Mouse (Mus musculus) heart, embryonic 14.5 days (tissue): ENCODE data around the gene Dner. TPM values are rescaled to one million over a fixed set of nuclear protein-coding genes. Genes with fewer than 3 reads are reported as not detected.

ENCODE experiments used
- ATAC-seq: fragments of 200-750 bp; cut with Nextera tagmentation; 2 replicates; pipeline ENCODE4 v1.8.0; 2017; ENCODE audit warnings: low read depth, moderate TSS enrichment; ENCODE audit not compliant: insufficient number of reproducible peaks, insufficient read depth, low FRiP score
- H3K27ac ChIP-seq, 2 experiments: fragments of 200-500 bp in 1 of 2; fragments of 300-500 bp in 1 of 2; sonication (generic) in 1 of 2; replicated peaks in 1 of 2; 2 replicates each; pipeline ENCODE4 v1.5.1; 2012 to 2014; ENCODE audit warnings: low read depth in 2 of 2, low read length in 2 of 2, control low read depth in 1 of 2, mild to moderate bottlenecking in 1 of 2, mixed read lengths in 1 of 2; ENCODE audit not compliant: control insufficient read depth in 1 of 2, insufficient read depth in 1 of 2
- H3K27me3 ChIP-seq: fragments of 300-500 bp; sonication (generic); 2 replicates; pipeline ENCODE4 v1.6.1; 2014; ENCODE audit warnings: mild to moderate bottlenecking, low read length, control low read depth; ENCODE audit not compliant: control insufficient read depth, insufficient read depth
- H3K36me3 ChIP-seq: fragments of 300-500 bp; sonication (generic); 2 replicates; pipeline ENCODE4 v1.6.1; 2014; ENCODE audit warnings: mild to moderate bottlenecking, control low read depth, low read length, mixed read lengths; ENCODE audit not compliant: control insufficient read depth, insufficient read depth
- H3K4me1 ChIP-seq, 2 experiments: fragments of 200-500 bp in 1 of 2; fragments of 300-500 bp in 1 of 2; sonication (generic) in 1 of 2; 2 replicates each; pipeline ENCODE4 v1.6.1; 2012 to 2014; ENCODE audit warnings: low read length in 2 of 2, control low read depth in 1 of 2, mixed read lengths in 1 of 2; ENCODE audit not compliant: control insufficient read depth in 2 of 2, insufficient read depth in 2 of 2
- H3K4me2 ChIP-seq: fragments of 300-500 bp; sonication (generic); 2 replicates; pipeline ENCODE4 v1.6.1; 2014; ENCODE audit warnings: mild to moderate bottlenecking, low read length
- H3K4me3 ChIP-seq, 2 experiments: fragments of 200-500 bp in 1 of 2; fragments of 300-500 bp in 1 of 2; sonication (generic) in 1 of 2; 2 replicates each; pipeline ENCODE4 v1.5.1; 2012 to 2014; ENCODE audit warnings: low read length in 2 of 2, mild to moderate bottlenecking in 2 of 2, control low read depth in 1 of 2, low read depth in 1 of 2, moderate library complexity in 1 of 2; ENCODE audit not compliant: control insufficient read depth in 1 of 2, insufficient read depth in 1 of 2
- H3K9ac ChIP-seq: fragments of 300-500 bp; sonication (generic); 2 replicates; pipeline ENCODE4 v1.6.1; 2014; ENCODE audit warnings: mild to moderate bottlenecking, low read length
- H3K9me3 ChIP-seq: fragments of 300-500 bp; sonication (generic); 2 replicates; pipeline ENCODE4 v1.6.1; 2016; ENCODE audit warnings: low read length, control low read depth; ENCODE audit not compliant: control insufficient read depth
- WGBS: fragments of 180-500 bp; shearing (Covaris S2); extraction: QIAGEN DNeasy Blood & Tissue Kit; methylation state at CpG from one replicate; pipeline ENCODE4 v1.1.7; 2014; 5-methylcytosine and 5-hydroxymethylcytosine counted together
- polyA plus RNA-seq: library from polyadenylated mRNA; unstranded; fragments of >200 nt; fragmentation: Nextera tagmentation; extraction: Ambion mirVana; gene quantifications from 2 replicates; pipeline ENCODE4 v1.2.1, GENCODE M21; 2014

Gene Dner
- polyA plus RNA-seq, 1 experiment from 2014 or later: 0.85 TPM

DNA sequence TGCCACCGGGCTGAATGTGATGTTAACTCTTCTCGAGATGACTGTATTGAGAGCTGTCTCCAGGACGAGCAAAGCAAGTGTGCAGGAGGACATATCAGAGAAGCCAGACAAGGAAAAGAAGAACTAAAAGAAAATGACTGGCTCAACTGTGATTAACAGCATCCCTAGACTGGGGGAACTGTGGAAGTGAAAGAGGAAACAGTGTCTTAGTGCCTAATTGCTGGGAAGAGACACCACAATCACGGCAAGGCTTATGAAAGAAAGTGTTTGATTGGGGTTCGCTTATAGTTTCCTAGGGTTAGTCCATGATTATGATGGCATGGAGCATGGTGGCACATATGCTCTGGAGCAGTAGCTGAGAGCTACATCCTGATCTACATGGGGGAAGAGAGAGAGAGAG, 269.3 kb downstream of the Dner start:
- Histone ChIP-seq H3K9me3 (no peaks in the 10 kb centered on the region), H3K27me3 (no peaks in the 10 kb centered on the region), H3K27ac (no peak overlapping the region), H3K4me2 (no peak overlapping the region), H3K36me3 (no peaks in the 10 kb centered on the region), H3K4me1 (no peaks in the 10 kb centered on the region), H3K9ac (no peak overlapping the region), H3K4me3 (no peak overlapping the region)
- no peak for ATAC-seq
- WGBS: 79% methylated on average over 5 of the region's 5 CpGs

DNA sequence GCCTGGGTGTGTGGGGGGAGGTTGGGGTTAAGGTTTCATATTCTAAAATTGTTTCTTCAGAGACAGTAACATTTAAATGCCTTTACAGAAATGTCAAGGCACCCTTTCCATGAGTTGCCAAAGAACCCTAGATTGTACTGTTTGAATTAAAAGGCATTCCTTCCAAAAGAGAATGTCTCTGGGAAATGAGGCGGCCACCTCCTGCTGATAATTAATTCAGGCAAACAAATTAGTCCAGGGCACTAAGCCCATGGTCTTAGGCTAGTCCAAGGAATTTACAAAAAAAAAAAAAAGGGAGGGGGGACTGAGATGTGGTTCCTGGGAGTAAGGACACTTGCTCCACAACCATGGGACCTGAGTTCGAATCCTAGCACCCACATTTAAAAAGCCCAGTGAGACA, 273.1 kb downstream of the Dner start:
- WGBS: 69% methylated on average over 2 of the region's 2 CpGs
- no peak overlapping the region for H3K4me2 ChIP-seq

GRCm38 (mm10) chr1:84421845-84422244, 274.2 kb downstream of the Dner start:
- peaks cover 2 to 4% of the 10 kb centered on the region in 2 experiments; a peak in 2 of 4 replicates for H3K4me1 ChIP-seq
- H3K9ac ChIP-seq: no peak overlapping the region
- H3K27me3 ChIP-seq: no peaks in the 10 kb centered on the region
- no peak overlapping the region for H3K27ac ChIP-seq
- WGBS: 56% methylated on average over 1 of the region's 1 CpGs
- H3K4me3 ChIP-seq: no peak overlapping the region
- H3K9me3 ChIP-seq: no peaks in the 10 kb centered on the region
- no peaks in the 10 kb centered on the region for H3K36me3 ChIP-seq
- ATAC-seq: no peak
- no peak overlapping the region for H3K4me2 ChIP-seq

More for the DNA sequence above, 273.1 kb downstream of the Dner start:
- Histone ChIP-seq H3K27ac (no peak overlapping the region), H3K27me3 (no peaks in the 10 kb centered on the region), H3K9me3 (no peaks in the 10 kb centered on the region), H3K4me3 (no peak overlapping the region), H3K36me3 (no peaks in the 10 kb centered on the region), H3K4me1 (peaks cover 0 to under 1% of the 10 kb centered on the region in 2 experiments; a peak in 1 of 4 replicates), H3K9ac (no peak overlapping the region)
- ATAC-seq: no peak

- no peaks in the 10 kb centered on the region for H3K9me3 ChIP-seq
- 50% methylated on average over 2 of the region's 2 CpGs for WGBS
- no peak overlapping the region for H3K4me2 ChIP-seq
- H3K27me3 ChIP-seq: no peaks in the 10 kb centered on the region
- ATAC-seq: no peak
- no peak overlapping the region for H3K4me3 ChIP-seq
- H3K27ac ChIP-seq: no peak overlapping the region
- H3K36me3 ChIP-seq: no peaks in the 10 kb centered on the region
- no peak overlapping the region for H3K9ac ChIP-seq
- H3K4me1 ChIP-seq: peaks cover 2 to 4% of the 10 kb centered on the region in 2 experiments; a peak in 2 of 4 replicates
These were observed 276.6 kb downstream of the Dner start for GRCm38 (mm10) chr1:84419416-84419815.

GRCm38 (mm10) chr1:84418511-84418910, 277.5 kb downstream of the Dner start:
- no peaks in the 10 kb centered on the region for H3K27me3 ChIP-seq
- no peaks in the 10 kb centered on the region for H3K9me3 ChIP-seq
- WGBS: 78% methylated on average over 9 of the region's 9 CpGs
- peaks cover 2 to 4% of the 10 kb centered on the region in 2 experiments; a peak in 2 of 4 replicates for H3K4me1 ChIP-seq
- H3K36me3 ChIP-seq: no peaks in the 10 kb centered on the region
- no peak overlapping the region for H3K9ac ChIP-seq
- no peak for ATAC-seq
- no peak overlapping the region for H3K4me3 ChIP-seq
- H3K27ac ChIP-seq: no peak overlapping the region
- H3K4me2 ChIP-seq: no peak overlapping the region

- H3K36me3 ChIP-seq: no peaks in the 10 kb centered on the region
- H3K4me1 ChIP-seq: peaks cover 2 to 4% of the 10 kb centered on the region in 2 experiments; a peak in 2 of 4 replicates
- peak overlapping the region in 1 of 2 experiments; percentile 39; a peak in 1 of 4 replicates for H3K27ac ChIP-seq
- no peaks in the 10 kb centered on the region for H3K9me3 ChIP-seq
- 34% methylated on average over 9 of the region's 9 CpGs for WGBS
- no peak overlapping the region for H3K4me2 ChIP-seq
- no peaks in the 10 kb centered on the region for H3K27me3 ChIP-seq
- no peak overlapping the region for H3K9ac ChIP-seq
- H3K4me3 ChIP-seq: no peak overlapping the region
- no peak for ATAC-seq
These were observed 278.2 kb downstream of the Dner start for GRCm38 (mm10) chr1:84417761-84418238.

GRCm38 (mm10) chr1:84417276-84417675, 278.7 kb downstream of the Dner start:
- no peaks in the 10 kb centered on the region for H3K27me3 ChIP-seq
- ATAC-seq: no peak

GRCm38 (mm10) chr1:84414464-84414863, 281.6 kb downstream of the Dner start:
- Histone ChIP-seq H3K4me3 (no peak overlapping the region), H3K27ac (no peak overlapping the region), H3K9me3 (no peaks in the 10 kb centered on the region), H3K9ac (no peak overlapping the region), H3K4me1 (peaks cover 2 to 4% of the 10 kb centered on the region in 2 experiments; a peak in 2 of 4 replicates), H3K27me3 (no peaks in the 10 kb centered on the region), H3K36me3 (no peaks in the 10 kb centered on the region), H3K4me2 (no peak overlapping the region)
- ATAC-seq: no peak
- WGBS: 82% methylated on average over 3 of the region's 3 CpGs

More at GRCm38 (mm10) chr1:84417276-84417675, 278.7 kb downstream of the Dner start:
- H3K4me3 ChIP-seq: no peak overlapping the region
- H3K4me2 ChIP-seq: no peak overlapping the region
- H3K27ac ChIP-seq: no peak overlapping the region
- H3K9me3 ChIP-seq: no peaks in the 10 kb centered on the region
- no peak overlapping the region for H3K9ac ChIP-seq
- no peaks in the 10 kb centered on the region for H3K36me3 ChIP-seq
- H3K4me1 ChIP-seq: peaks cover 2 to 4% of the 10 kb centered on the region in 2 experiments; a peak in 2 of 4 replicates
- 49% methylated on average over 6 of the region's 6 CpGs for WGBS
